9 mouse cellular contexts compared by ENCODE assay signal in the genomic region with DNA sequence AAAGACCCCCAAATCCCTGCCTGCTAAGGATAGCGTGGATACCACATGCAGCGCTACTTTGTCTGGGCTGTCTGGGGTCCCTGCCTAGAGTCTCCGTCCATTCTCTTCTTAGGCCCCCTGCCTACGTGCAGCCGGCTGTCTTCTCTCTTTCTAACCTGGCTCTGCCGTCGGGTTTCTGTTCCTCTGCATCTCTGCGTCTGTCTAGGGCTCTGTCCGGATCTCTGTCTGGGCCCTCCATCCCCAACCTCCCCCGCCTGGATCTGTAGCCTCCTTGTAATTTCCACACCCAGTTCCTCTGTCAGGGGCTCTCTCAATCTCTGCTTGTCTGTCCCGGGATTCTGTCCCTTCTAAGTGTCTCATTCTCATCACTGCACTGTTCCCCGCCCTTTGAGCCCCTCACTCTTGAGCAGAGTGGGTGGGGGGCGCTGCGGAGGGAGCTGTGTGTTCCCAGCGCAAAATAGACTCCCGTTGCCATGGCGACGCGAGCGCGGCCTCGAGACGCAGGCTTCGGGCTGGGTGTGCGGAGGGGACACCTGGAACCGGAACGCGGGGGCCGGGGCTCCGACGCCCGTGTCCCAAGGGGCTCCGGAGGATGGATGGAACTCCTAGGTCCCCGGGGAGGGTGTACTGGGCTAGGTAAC. TPM values are rescaled to one million over a fixed set of nuclear protein-coding genes. Genes with fewer than 3 reads are reported as not detected.
DNase-seq lines count a peak whose midpoint lies in the region; ATAC-seq lines count a peak whose summit lies in the region.
"Had no signal": no experiment of that assay in that cellular context is flagged by ENCODE, and none has a peak within 500 bp of the region (broad histone marks: within the 10 kb centered on the region; RNA-seq: fewer than 3 reads in every experiment).

No protein-coding gene starts in this region.

- peaks cover 28% of the 10 kb centered on the region for H3K4me1 ChIP-seq in heart, embryonic 13.5 days
- peaks cover 26% of the 10 kb centered on the region for H3K4me1 ChIP-seq in embryonic facial prominence, embryonic 14.5 days (ENCODE audit: control insufficient read depth, insufficient read depth, low read length)
- peaks cover 36% of the 10 kb centered on the region for H3K4me1 ChIP-seq in midbrain, embryonic 13.5 days (replicated peaks)

- 2% methylated on average over 34 of the region's 34 CpGs for WGBS in heart, embryonic 13.5 days
- WGBS in embryonic facial prominence, embryonic 14.5 days = under 1% methylated on average over 28 of the region's 34 CpGs
- under 1% methylated on average over 34 of the region's 34 CpGs for WGBS in midbrain, embryonic 13.5 days

- no peak overlapping the region for H3K27ac ChIP-seq in heart, embryonic 13.5 days (replicated peaks)
- no peak overlapping the region for H3K27ac ChIP-seq in embryonic facial prominence, embryonic 14.5 days (replicated peaks; ENCODE audit: low read depth, low read length)
- peak overlapping the region; percentile 84 for H3K27ac ChIP-seq in midbrain, embryonic 13.5 days
- H3K27ac ChIP-seq: liver, embryonic 14.5 days had no signal

- H3K4me3 ChIP-seq in heart, embryonic 13.5 days = peak overlapping the region; percentile 48
- H3K4me3 ChIP-seq in embryonic facial prominence, embryonic 14.5 days (ENCODE audit: low read depth, low read length) = peak overlapping the region; percentile 46
- H3K4me3 ChIP-seq in midbrain, embryonic 13.5 days (replicated peaks) = peak overlapping the region; percentile 64

- H3K4me2 ChIP-seq in heart, embryonic 13.5 days = peak overlapping the region; percentile 73
- peak overlapping the region; percentile 92 for H3K4me2 ChIP-seq in embryonic facial prominence, embryonic 14.5 days (ENCODE audit: low read depth, low read length)
- peak overlapping the region; percentile 88 for H3K4me2 ChIP-seq in midbrain, embryonic 13.5 days (replicated peaks)

- no peak overlapping the region; the same call in 1 of the 2 replicates for H3K9ac ChIP-seq in heart, embryonic 13.5 days
- peak overlapping the region; percentile 54 for H3K9ac ChIP-seq in embryonic facial prominence, embryonic 14.5 days (ENCODE audit: low read depth, low read length)
- H3K9ac ChIP-seq in midbrain, embryonic 13.5 days (replicated peaks) = peak overlapping the region; percentile 76
- H3K9ac ChIP-seq: liver, embryonic 14.5 days had no signal

- no peak for DNase-seq in heart, postnatal 4 days
- peak; percentile 72 for DNase-seq in R1 (ENCODE audit: low read depth, low spot score)
- peak; percentile 65 for DNase-seq in embryonic facial prominence, embryonic 14.5 days (ENCODE audit: low spot score)
- peak; percentile 82 to 90 for DNase-seq in layer of hippocampus, adult 18-20 months (ENCODE audit: low spot score in 2 of 2)
- DNase-seq in urinary bladder, adult 2 months (ENCODE audit: low spot score) = no peak

- H3K36me3 ChIP-seq in heart, embryonic 13.5 days = no peaks in the 10 kb centered on the region
- H3K36me3 ChIP-seq in embryonic facial prominence, embryonic 14.5 days (ENCODE audit: control insufficient read depth, insufficient read depth, low read length) = no peaks in the 10 kb centered on the region
- no peaks in the 10 kb centered on the region for H3K36me3 ChIP-seq in midbrain, embryonic 13.5 days

- ATAC-seq in heart, embryonic 13.5 days (ENCODE audit: extremely low read depth, insufficient number of reproducible peaks, low FRiP score, low TSS enrichment) = no peak
- ATAC-seq in embryonic facial prominence, embryonic 14.5 days (ENCODE audit: low read depth) = no peak
- peak; percentile 57 for ATAC-seq in midbrain, embryonic 13.5 days
- ATAC-seq in granulocyte monocyte progenitor cell, adult 5-6 weeks (replicated peaks; ENCODE audit: poor library complexity, severe bottlenecking) = no peak

- peaks cover 98% of the 10 kb centered on the region for H3K27me3 ChIP-seq in heart, embryonic 13.5 days (replicated peaks)
- peaks cover 60% of the 10 kb centered on the region for H3K27me3 ChIP-seq in embryonic facial prominence, embryonic 14.5 days (replicated peaks; ENCODE audit: control insufficient read depth, insufficient read depth, low read length)
- H3K27me3 ChIP-seq in midbrain, embryonic 13.5 days = peaks cover 48% of the 10 kb centered on the region

- peaks cover 9% of the 10 kb centered on the region; the same call in 1 of the 2 replicates for H3K9me3 ChIP-seq in heart, embryonic 13.5 days
- no peaks in the 10 kb centered on the region for H3K9me3 ChIP-seq in embryonic facial prominence, embryonic 14.5 days (ENCODE audit: control insufficient read depth, low read length)
- H3K9me3 ChIP-seq in midbrain, embryonic 13.5 days = no peaks in the 10 kb centered on the region

RNA-seq across cellular contexts. Expression of gene Shisa7, which starts 0.8 kb away (rescaled TPM):
- polyA plus RNA-seq in heart, embryonic 13.5 days (2015; fragmentation: Nextera tagmentation; extraction: Ambion mirVana) = 0.04 TPM in 2 replicates
- total RNA-seq in heart, postnatal 4 days (2021) = under 1 TPM in 1 of 2 experiments, not detected in 1; 0.20 TPM
- 0.68 and 0.76 TPM in 2 replicates for polyA plus RNA-seq in embryonic facial prominence, embryonic 14.5 days (2014; fragmentation: Nextera tagmentation; extraction: Ambion mirVana)
- 100 to 1,000 TPM; 150 to 162 TPM for total RNA-seq in layer of hippocampus, adult 18-20 months (2021)
- 8.8 and 9.7 TPM in 2 replicates for polyA plus RNA-seq in midbrain, embryonic 13.5 days (2015; fragmentation: Nextera tagmentation; extraction: Ambion mirVana)
- 1.1 and 1.3 TPM in 2 replicates for polyA plus RNA-seq in urinary bladder, adult 2 months (2012; rRNA removed)
- total RNA-seq in granulocyte monocyte progenitor cell, adult 5-6 weeks (2014; fragmentation: Nextera tagmentation) = not detected in 2 replicates
- total RNA-seq in granulocyte monocyte progenitor cell, adult 5-6 weeks (2017) = not detected in 2 replicates

RNA-seq across cellular contexts. Expression of gene Isoc2b, which starts 26.3 kb away (rescaled TPM):
- 3.7 and 3.8 TPM in 2 replicates for polyA plus RNA-seq in heart, embryonic 13.5 days (2015; fragmentation: Nextera tagmentation; extraction: Ambion mirVana)
- 1 to 10 TPM; 1.6 to 2.3 TPM for total RNA-seq in heart, postnatal 4 days (2021)
- 6.5 and 7.0 TPM in 2 replicates for polyA plus RNA-seq in embryonic facial prominence, embryonic 14.5 days (2014; fragmentation: Nextera tagmentation; extraction: Ambion mirVana)
- 1 to 10 TPM; 4.4 to 6.3 TPM for total RNA-seq in layer of hippocampus, adult 18-20 months (2021)
- polyA plus RNA-seq in midbrain, embryonic 13.5 days (2015; fragmentation: Nextera tagmentation; extraction: Ambion mirVana) = 3.3 and 5.3 TPM in 2 replicates
- polyA plus RNA-seq in urinary bladder, adult 2 months (2012; rRNA removed) = 16.3 and 19.4 TPM in 2 replicates
- 11.8 and 13.2 TPM in 2 replicates for total RNA-seq in granulocyte monocyte progenitor cell, adult 5-6 weeks (2014; fragmentation: Nextera tagmentation)
- 43.0 and 72.6 TPM in 2 replicates for total RNA-seq in granulocyte monocyte progenitor cell, adult 5-6 weeks (2017)

RNA-seq across cellular contexts. Expression of gene Ube2s, which starts 31.3 kb away (rescaled TPM):
- polyA plus RNA-seq in heart, embryonic 13.5 days (2015; fragmentation: Nextera tagmentation; extraction: Ambion mirVana) = 327 and 359 TPM in 2 replicates
- total RNA-seq in heart, postnatal 4 days (2021) = 100 to 1,000 TPM; 281 to 285 TPM
- 347 and 359 TPM in 2 replicates for polyA plus RNA-seq in embryonic facial prominence, embryonic 14.5 days (2014; fragmentation: Nextera tagmentation; extraction: Ambion mirVana)
- 100 to 1,000 TPM; 102 to 121 TPM for total RNA-seq in layer of hippocampus, adult 18-20 months (2021)
- 281 and 301 TPM in 2 replicates for polyA plus RNA-seq in midbrain, embryonic 13.5 days (2015; fragmentation: Nextera tagmentation; extraction: Ambion mirVana)
- polyA plus RNA-seq in urinary bladder, adult 2 months (2012; rRNA removed) = 115 and 129 TPM in 2 replicates
- 236 and 240 TPM in 2 replicates for total RNA-seq in granulocyte monocyte progenitor cell, adult 5-6 weeks (2014; fragmentation: Nextera tagmentation)
- total RNA-seq in granulocyte monocyte progenitor cell, adult 5-6 weeks (2017) = 230 and 245 TPM in 2 replicates

RNA-seq across cellular contexts. Expression of gene Isoc2a, which starts 33.2 kb away (rescaled TPM):
- polyA plus RNA-seq in heart, embryonic 13.5 days (2015; fragmentation: Nextera tagmentation; extraction: Ambion mirVana) = 1.4 TPM in 2 replicates
- total RNA-seq in heart, postnatal 4 days (2021) = 10 to 100 TPM; 14.7 to 15.5 TPM
- 1.3 and 1.6 TPM in 2 replicates for polyA plus RNA-seq in embryonic facial prominence, embryonic 14.5 days (2014; fragmentation: Nextera tagmentation; extraction: Ambion mirVana)
- total RNA-seq in layer of hippocampus, adult 18-20 months (2021) = 10 to 100 TPM; 14.9 to 15.9 TPM
- polyA plus RNA-seq in midbrain, embryonic 13.5 days (2015; fragmentation: Nextera tagmentation; extraction: Ambion mirVana) = 0.43 and 0.65 TPM in 2 replicates
- 17.1 and 21.3 TPM in 2 replicates for polyA plus RNA-seq in urinary bladder, adult 2 months (2012; rRNA removed)
- 5.3 and 7.9 TPM in 2 replicates for total RNA-seq in granulocyte monocyte progenitor cell, adult 5-6 weeks (2014; fragmentation: Nextera tagmentation)
- 7.9 and 10.7 TPM in 2 replicates for total RNA-seq in granulocyte monocyte progenitor cell, adult 5-6 weeks (2017)

RNA-seq across cellular contexts. Expression of gene Rpl28, which starts 51.0 kb away (rescaled TPM):
- polyA plus RNA-seq in heart, embryonic 13.5 days (2015; fragmentation: Nextera tagmentation; extraction: Ambion mirVana) = 209 and 245 TPM in 2 replicates
- total RNA-seq in heart, postnatal 4 days (2021) = 100 to 1,000 TPM; 726 to 732 TPM
- 275 and 300 TPM in 2 replicates for polyA plus RNA-seq in embryonic facial prominence, embryonic 14.5 days (2014; fragmentation: Nextera tagmentation; extraction: Ambion mirVana)
- total RNA-seq in layer of hippocampus, adult 18-20 months (2021) = 100 to 1,000 TPM; 474 to 485 TPM
- 224 and 265 TPM in 2 replicates for polyA plus RNA-seq in midbrain, embryonic 13.5 days (2015; fragmentation: Nextera tagmentation; extraction: Ambion mirVana)
- polyA plus RNA-seq in urinary bladder, adult 2 months (2012; rRNA removed) = 448 and 645 TPM in 2 replicates
- 1,827 and 2,944 TPM in 2 replicates for total RNA-seq in granulocyte monocyte progenitor cell, adult 5-6 weeks (2014; fragmentation: Nextera tagmentation)
- 828 and 1,139 TPM in 2 replicates for total RNA-seq in granulocyte monocyte progenitor cell, adult 5-6 weeks (2017)

Comparison
In these comparisons a context has a peak if more than half of its experiments do, and no peak if none do; other contexts are left out.
1. DNase-seq: peak in R1 (single experiment), embryonic facial prominence, embryonic 14.5 days (single experiment) and layer of hippocampus, adult 18-20 months (2 of 2); none in heart, postnatal 4 days (single experiment) and urinary bladder, adult 2 months (single experiment).
2. Peak in every context shown above with its lines, with median percentiles within 50 percentile points of each other: H3K4me2 ChIP-seq and H3K4me3 ChIP-seq.